ENCODE assay signal across 16 mouse cellular contexts in genomic region chr10:18214124-18214523, GRCm38 (mm10). TPM values are rescaled to one million over a fixed set of nuclear protein-coding genes. Genes with fewer than 3 reads are reported as not detected.
"Had no signal": no experiment of that assay in that cellular context is flagged by ENCODE, and none has a peak within 500 bp of the region (broad histone marks: within the 10 kb centered on the region; RNA-seq: fewer than 3 reads in every experiment).

No protein-coding gene starts in this region.

- ATAC-seq: hindbrain, postnatal 0 days; intestine, embryonic 16.5 days; midbrain, embryonic 13.5 days had no signal

- H3K4me2 ChIP-seq: limb, embryonic 13.5 days; liver, embryonic 11.5 days; liver, embryonic 15.5 days; midbrain, embryonic 13.5 days had no signal

- H3K9ac ChIP-seq: limb, embryonic 13.5 days; liver, embryonic 15.5 days; midbrain, embryonic 13.5 days had no signal

- H3K4me1 ChIP-seq: midbrain, embryonic 13.5 days had no signal

- H3K36me3 ChIP-seq: limb, embryonic 13.5 days; liver, embryonic 15.5 days had no signal

- H3K27ac ChIP-seq: hindbrain, postnatal 0 days; liver, embryonic 15.5 days; midbrain, embryonic 13.5 days had no signal

- H3K27me3 ChIP-seq: limb, embryonic 13.5 days; liver, embryonic 15.5 days; midbrain, embryonic 13.5 days had no signal

- DNase-seq: kidney, adult 2 months; kidney, postnatal 25 days; layer of hippocampus, adult 9-11 months; lung, adult 2 months; lung, postnatal 14 days; right cerebral cortex, adult 18-20 months; right cerebral cortex, postnatal 25 days; thymus, adult 18-20 months; thymus, postnatal 14 days had no signal

- H3K4me3 ChIP-seq: limb, embryonic 13.5 days; liver, embryonic 15.5 days; midbrain, embryonic 13.5 days had no signal

- H3K9me3 ChIP-seq: limb, embryonic 13.5 days; liver, embryonic 15.5 days; midbrain, embryonic 13.5 days had no signal

RNA-seq across cellular contexts. Expression of gene Ect2l, which starts 3.4 kb away (rescaled TPM):
- total RNA-seq: hindbrain, postnatal 0 days had no signal
- polyA plus RNA-seq: kidney, adult 2 months; liver, embryonic 15.5 days; small intestine, adult 2 months had no signal
